Mouse (Mus musculus): ENCODE measurements at regions not wholly inside any gene's neighbourhood (a gene's known extent, or its start where the extent isn't known, plus 50 kb on each side); places are given as distances from the start of the nearest gene placed in this dataset.

DNA sequence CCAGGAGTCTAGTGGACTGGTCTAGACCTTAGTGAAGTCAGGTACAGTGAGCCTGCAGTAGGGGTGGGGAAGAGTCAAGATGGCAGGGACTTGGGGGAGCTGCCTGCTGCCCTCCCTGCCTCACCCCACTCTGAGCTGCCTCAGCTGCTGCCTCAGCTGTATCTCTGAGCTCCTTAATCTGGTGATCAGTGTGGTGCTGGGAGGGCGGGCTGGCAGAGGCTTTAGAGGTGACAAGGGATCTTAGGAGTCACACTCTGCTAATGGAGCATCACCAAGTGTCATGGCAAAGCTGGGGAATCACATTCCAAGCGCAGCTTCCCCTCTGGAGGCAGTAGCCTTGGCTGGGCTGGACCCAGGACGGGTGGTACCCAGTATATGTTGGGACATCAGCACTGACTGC, 61.8 kb upstream of the Polg start:
- no peak for TF ChIP-seq CTCF (conservative IDR thresholded peaks at IDR 0.05; ENCODE audit: low read length)
- no peak for TF ChIP-seq NANOG (IDR thresholded peaks at IDR 0.05; ENCODE audit: borderline replicate concordance, low read length)

All from E14TG2a.4 (cell line).